ENCODE assay signal across 8 mouse cellular contexts in genomic region chr4:146484676-146485075, GRCm38 (mm10). TPM values are rescaled to one million over a fixed set of nuclear protein-coding genes. Genes with fewer than 3 reads are reported as not detected.
DNase-seq lines count a peak whose midpoint lies in the region; ATAC-seq lines count a peak whose summit lies in the region.
"Not testable (repeated sequence)": the region's sequence is repeated elsewhere in the genome, so short reads cannot be mapped to it uniquely, and the experiment has no call there.
"Had no signal": no experiment of that assay in that cellular context is flagged by ENCODE, and none has a peak within 500 bp of the region (broad histone marks: within the 10 kb centered on the region; RNA-seq: fewer than 3 reads in every experiment).

No protein-coding gene starts in this region.

- DNase-seq in ES-CJ7 (ENCODE audit: low read depth, low spot score), result peak; percentile 6
- DNase-seq in heart, adult 11 months, result peak; percentile 85
- DNase-seq in intestine, embryonic 14.5 days (ENCODE audit: low spot score), result peak; percentile 49
- peak; percentile 37 for DNase-seq in liver, embryonic 11.5 days (ENCODE audit: low spot score)
- peak; percentile 66 for DNase-seq in midbrain, embryonic 11.5 days (ENCODE audit: low spot score, missing footprints)

- H3K4me2 ChIP-seq in intestine, embryonic 14.5 days (ENCODE audit: low read length); liver, embryonic 11.5 days; midbrain, embryonic 11.5 days: not testable (repeated sequence)

- H3K9me3 ChIP-seq in intestine, embryonic 14.5 days (ENCODE audit: control insufficient read depth, low read length), result peaks cover 42% of the 10 kb centered on the region
- peaks cover 38% of the 10 kb centered on the region for H3K9me3 ChIP-seq in liver, embryonic 11.5 days (ENCODE audit: control insufficient read depth, low read length)
- H3K9me3 ChIP-seq in midbrain, embryonic 11.5 days (ENCODE audit: control insufficient read depth, low read length), result peaks cover 49% of the 10 kb centered on the region

- not testable (repeated sequence) for H3K27ac ChIP-seq in intestine, embryonic 14.5 days (ENCODE audit: low read depth); liver, embryonic 11.5 days (ENCODE audit: low read depth, low read length); midbrain, embryonic 11.5 days (ENCODE audit: low read depth, low read length)

- H3K4me3 ChIP-seq in intestine, embryonic 14.5 days (ENCODE audit: low read depth, low read length); liver, embryonic 11.5 days (ENCODE audit: low read depth, low read length); midbrain, embryonic 11.5 days (ENCODE audit: low read depth, low read length): not testable (repeated sequence)

- H3K27me3 ChIP-seq in intestine, embryonic 14.5 days (replicated peaks; ENCODE audit: control insufficient read depth, insufficient read depth, low read length); liver, embryonic 11.5 days (replicated peaks; ENCODE audit: control insufficient read depth, insufficient read depth, low read length); midbrain, embryonic 11.5 days (ENCODE audit: control insufficient read depth, insufficient read depth, low read length): not testable (repeated sequence)

- not testable (repeated sequence) for ATAC-seq in intestine, embryonic 14.5 days (replicated peaks; ENCODE audit: low FRiP score, low TSS enrichment, low read depth); liver, embryonic 11.5 days (replicated peaks; ENCODE audit: low FRiP score); midbrain, embryonic 11.5 days (ENCODE audit: low FRiP score)

- H3K36me3 ChIP-seq in intestine, embryonic 14.5 days (ENCODE audit: control insufficient read depth, insufficient read depth, low read length); liver, embryonic 11.5 days (ENCODE audit: control insufficient read depth, insufficient read depth, low read length); midbrain, embryonic 11.5 days (ENCODE audit: control insufficient read depth, insufficient read depth, low read length): not testable (repeated sequence)

- H3K4me1 ChIP-seq in intestine, embryonic 14.5 days (replicated peaks; ENCODE audit: control insufficient read depth, insufficient read depth, low read length); liver, embryonic 11.5 days (replicated peaks; ENCODE audit: control insufficient read depth, insufficient read depth, low read length); midbrain, embryonic 11.5 days (ENCODE audit: control insufficient read depth, insufficient read depth, low read length): not testable (repeated sequence)

- not testable (repeated sequence) for H3K9ac ChIP-seq in intestine, embryonic 14.5 days (ENCODE audit: low read length); liver, embryonic 11.5 days (ENCODE audit: low read depth, low read length); midbrain, embryonic 11.5 days (ENCODE audit: low read length)

RNA-seq across cellular contexts. Expression of gene Zfp981, which starts 17.2 kb away (rescaled TPM):
- 0.11 TPM in 1 of 2 replicates, not detected in the other for polyA plus RNA-seq in intestine, embryonic 14.5 days (2014; fragmentation: Nextera tagmentation; extraction: Ambion mirVana)
- polyA plus RNA-seq in liver, embryonic 11.5 days (2014; fragmentation: Nextera tagmentation; extraction: Ambion mirVana), result 0.21 and 0.31 TPM in 2 replicates
- polyA plus RNA-seq in midbrain, embryonic 11.5 days (2014; fragmentation: Nextera tagmentation; extraction: Ambion mirVana), result not detected in 2 replicates
- polyA plus RNA-seq: adrenal gland, adult 2 months; CD4-positive, CD25-positive, alpha-beta regulatory T cell, adult 4 months; G1E had no signal

RNA-seq across cellular contexts. Expression of gene Zfp992, which starts 35.9 kb away (rescaled TPM):
- polyA plus RNA-seq in intestine, embryonic 14.5 days (2014; fragmentation: Nextera tagmentation; extraction: Ambion mirVana), result 4.4 and 5.9 TPM in 2 replicates
- polyA plus RNA-seq in liver, embryonic 11.5 days (2014; fragmentation: Nextera tagmentation; extraction: Ambion mirVana), result 9.0 and 9.4 TPM in 2 replicates
- 2.8 and 3.4 TPM in 2 replicates for polyA plus RNA-seq in midbrain, embryonic 11.5 days (2014; fragmentation: Nextera tagmentation; extraction: Ambion mirVana)

Comparison
In these comparisons a context has a peak if more than half of its experiments do, and no peak if none do; other contexts are left out.
1. DNase-seq: peak in every context shown above with its lines; median percentile 85 in heart, adult 11 months; 66 in midbrain, embryonic 11.5 days; 49 in intestine, embryonic 14.5 days; 37 in liver, embryonic 11.5 days; 6 in ES-CJ7.